Mouse (Mus musculus) myocyte (in vitro differentiated cells): ENCODE results near the gene Rhobtb3. TPM values are rescaled to one million over a fixed set of nuclear protein-coding genes. Genes with fewer than 3 reads are reported as not detected.

Experiments used
- H3K27me3 ChIP-seq: one replicate; pipeline ENCODE4 v1.6.1; 2011; ENCODE audit not compliant: control insufficient read depth, insufficient read depth, insufficient read length
- H3K36me3 ChIP-seq: one replicate; pipeline ENCODE4 v1.6.1; 2011; ENCODE audit not compliant: control insufficient read depth, insufficient read depth
- H3K4me2 ChIP-seq: one replicate; pipeline ENCODE4 v1.6.1; 2011; ENCODE audit warnings: low read depth, control low read depth
- H3K4me3 ChIP-seq: one replicate; pipeline ENCODE4 v1.5.1; 2011; ENCODE audit warnings: mild to moderate bottlenecking, control low read depth, moderate library complexity
- H3K79me2 ChIP-seq: one replicate; pipeline ENCODE4 v1.6.1; 2011; ENCODE audit not compliant: control insufficient read depth, insufficient read depth
- H3ac ChIP-seq: one replicate; pipeline ENCODE4 v1.6.1; 2011; ENCODE audit not compliant: control insufficient read depth, insufficient read length
- CEBPB ChIP-seq: IDR thresholded peaks from 2 replicates; pipeline ENCODE4 v1.6.1; 2011; ENCODE audit warnings: mild to moderate bottlenecking, moderate library complexity; ENCODE audit not compliant: poor library complexity, insufficient read depth, severe bottlenecking
- E2F4 ChIP-seq: IDR thresholded peaks from one replicate; pipeline ENCODE4 v1.6.1; 2011; ENCODE audit warnings: mild to moderate bottlenecking, control low read depth, moderate library complexity; ENCODE audit not compliant: insufficient read depth
- MAX ChIP-seq: IDR thresholded peaks from one replicate; pipeline ENCODE4 v1.6.1; 2011; ENCODE audit warnings: low read depth, mild to moderate bottlenecking, control low read depth
- MYOD1 ChIP-seq, 3 experiments: IDR thresholded peaks; one replicate each; pipeline ENCODE4 v1.6.1; 2011; ENCODE audit warnings: control low read depth in 2 of 3, low read depth in 2 of 3, mild to moderate bottlenecking in 2 of 3, moderate library complexity in 1 of 3; ENCODE audit not compliant: insufficient read length in 2 of 3, control insufficient read depth in 1 of 3
- MYOG ChIP-seq, 3 experiments: IDR thresholded peaks; one replicate each; pipeline ENCODE4 v1.6.1; 2011; ENCODE audit warnings: control low read depth in 2 of 3, low read depth in 2 of 3, mild to moderate bottlenecking in 2 of 3; ENCODE audit not compliant: insufficient read length in 2 of 3, control insufficient read depth in 1 of 3, insufficient read depth in 1 of 3
- POLR2A ChIP-seq: IDR thresholded peaks from one replicate; pipeline ENCODE4 v1.6.1; 2011; ENCODE audit warnings: low read depth, mild to moderate bottlenecking, control low read depth, moderate library complexity; ENCODE audit not compliant: insufficient read length
- POLR2AphosphoS2 ChIP-seq: IDR thresholded peaks from one replicate; pipeline ENCODE4 v1.6.1; 2011; ENCODE audit warnings: low read depth, control low read depth; ENCODE audit not compliant: insufficient read length
- REST ChIP-seq: IDR thresholded peaks from one replicate; pipeline ENCODE4 v1.6.1; 2011; ENCODE audit warnings: mild to moderate bottlenecking, control low read depth, moderate library complexity; ENCODE audit not compliant: insufficient read depth, insufficient read length
- SRF ChIP-seq: IDR thresholded peaks from one replicate; pipeline ENCODE4 v1.6.1; 2011; ENCODE audit warnings: low read depth; ENCODE audit not compliant: control insufficient read depth, insufficient read length
- TCF12 ChIP-seq: IDR thresholded peaks from one replicate; pipeline ENCODE4 v1.6.1; 2011; ENCODE audit warnings: mild to moderate bottlenecking, control low read depth; ENCODE audit not compliant: poor library complexity, insufficient read depth, severe bottlenecking
- TCF3 ChIP-seq: IDR thresholded peaks from one replicate; pipeline ENCODE4 v1.6.1; 2011; ENCODE audit warnings: low read depth, control low read depth; ENCODE audit not compliant: insufficient read length
- USF1 ChIP-seq: IDR thresholded peaks from one replicate; pipeline ENCODE4 v1.6.1; 2011; ENCODE audit warnings: low read depth, mild to moderate bottlenecking, control low read depth, moderate library complexity
- polyA plus RNA-seq: library from polyadenylated mRNA; unstranded; fragments of >200 nt; fragmentation: generic; extraction: Trizol; gene quantifications from one replicate; pipeline ENCODE4 v1.2.1, GENCODE M21; 2012; ENCODE audit warnings: missing spikeins

Gene Rhobtb3
- polyA plus RNA-seq, 1 experiment = 5.7 TPM

GRCm38 (mm10) chr13:75955357-75955992 lies 11.8 kb upstream of the Rhobtb3 start:
- Histone ChIP-seq H3K79me2 (no peaks in the 10 kb centered on the region), H3K36me3 (no peaks in the 10 kb centered on the region), H3K27me3 (no peaks in the 10 kb centered on the region), H3ac (no peak overlapping the region), H3K4me2 (no peak overlapping the region), H3K4me3 (no peak overlapping the region)
- TF ChIP-seq MAX = no peak
- no peak for TF ChIP-seq TCF12
- no peak for TF ChIP-seq REST
- no peak for TF ChIP-seq MYOG (IDR thresholded peaks at IDR 0.05; ENCODE audit: control insufficient read depth in 1 of 3, insufficient read depth in 1 of 3, insufficient read length in 2 of 3, low read depth in 2 of 3)
- TF ChIP-seq TCF3 = no peak
- TF ChIP-seq POLR2AphosphoS2 = no peak
- TF ChIP-seq E2F4 = no peak
- no peak for TF ChIP-seq CEBPB
- no peak for TF ChIP-seq POLR2A
- no peak for TF ChIP-seq USF1
- no peak for TF ChIP-seq MYOD1 (IDR thresholded peaks at IDR 0.05; ENCODE audit: control insufficient read depth in 1 of 3, insufficient read length in 2 of 3, low read depth in 2 of 3)
- TF ChIP-seq SRF = no peak

DNA sequence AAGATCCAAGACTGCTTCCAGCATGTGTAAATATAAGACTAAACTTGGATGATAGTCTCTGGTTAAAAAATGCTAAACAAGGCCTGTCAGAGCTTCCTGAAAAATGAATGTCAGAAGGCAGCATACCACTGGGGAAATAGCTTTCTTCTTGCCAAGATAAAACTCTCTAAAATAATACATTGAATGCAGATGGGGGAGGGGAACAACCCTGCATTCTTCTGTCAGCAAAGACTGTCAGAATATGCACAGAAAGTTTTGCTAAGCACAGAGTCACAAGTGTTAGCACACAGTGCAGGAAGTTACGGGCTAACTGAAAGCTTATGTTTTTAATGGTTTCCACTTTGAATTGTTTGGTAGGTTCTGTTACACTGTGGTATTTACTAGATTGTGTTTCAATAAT lies 6.6 kb upstream of the Rhobtb3 start:
- H3K79me2 ChIP-seq = no peaks in the 10 kb centered on the region
- H3K36me3 ChIP-seq = no peaks in the 10 kb centered on the region
- TF ChIP-seq E2F4 (no peak), SRF (no peak), POLR2A (no peak)
- no peak overlapping the region for H3ac ChIP-seq
- no peak overlapping the region for H3K4me3 ChIP-seq
- no peaks in the 10 kb centered on the region for H3K27me3 ChIP-seq
- no peak overlapping the region for H3K4me2 ChIP-seq

DNA sequence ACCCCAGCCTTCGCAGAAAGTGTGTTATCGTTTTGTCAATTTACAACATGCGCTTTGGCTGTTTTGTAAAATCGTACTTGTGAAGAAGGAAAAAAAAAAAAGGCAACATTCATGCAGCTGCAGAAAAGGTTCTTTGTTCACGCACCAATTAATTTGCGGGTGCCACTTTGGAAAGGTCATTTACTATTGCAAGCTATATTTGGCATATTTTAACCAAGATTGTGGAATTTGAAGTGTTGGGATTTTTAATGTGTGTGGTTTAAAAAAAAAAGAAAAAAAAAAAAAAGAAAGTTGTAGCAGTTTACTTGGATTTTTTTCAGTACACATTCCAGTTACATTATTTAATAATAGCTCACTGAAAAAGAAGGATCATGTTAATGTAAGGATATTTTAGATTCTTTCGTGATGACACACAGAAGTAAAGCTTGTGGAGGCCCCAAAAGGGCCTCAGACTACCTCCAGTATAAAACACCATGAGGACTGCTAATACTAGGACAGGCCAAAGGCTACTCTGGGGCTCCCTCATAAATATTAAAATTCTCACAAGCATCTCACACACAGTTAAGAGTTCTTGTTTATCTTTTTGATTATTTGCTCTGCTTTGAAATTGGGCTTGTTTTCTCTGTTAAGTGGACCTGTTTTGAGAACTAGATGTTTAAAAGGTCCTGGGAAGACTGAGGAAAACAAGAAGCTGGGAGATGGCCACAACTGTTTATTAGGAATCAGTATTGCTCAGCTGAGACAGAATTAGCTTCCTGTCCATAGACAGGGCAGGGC lies 507 bp upstream of the Rhobtb3 start:
- Histone ChIP-seq H3K4me2 (peak overlapping the region; percentile 68), H3K4me3 (peak overlapping the region; percentile 74), H3K27me3 (no peaks in the 10 kb centered on the region), H3ac (peak overlapping the region; percentile 92), H3K79me2 (peaks cover 36% of the 10 kb centered on the region), H3K36me3 (no peaks in the 10 kb centered on the region)
- TF ChIP-seq REST = no peak
- no peak for TF ChIP-seq POLR2AphosphoS2
- no peak for TF ChIP-seq E2F4
- TF ChIP-seq CEBPB = no peak
- no peak for TF ChIP-seq MYOG (IDR thresholded peaks at IDR 0.05; ENCODE audit: control insufficient read depth in 1 of 3, insufficient read depth in 1 of 3, insufficient read length in 2 of 3, low read depth in 2 of 3)
- TF ChIP-seq MYOD1 (IDR thresholded peaks at IDR 0.05; ENCODE audit: control insufficient read depth in 1 of 3, insufficient read length in 2 of 3, low read depth in 2 of 3) = no peak
- no peak for TF ChIP-seq SRF

DNA sequence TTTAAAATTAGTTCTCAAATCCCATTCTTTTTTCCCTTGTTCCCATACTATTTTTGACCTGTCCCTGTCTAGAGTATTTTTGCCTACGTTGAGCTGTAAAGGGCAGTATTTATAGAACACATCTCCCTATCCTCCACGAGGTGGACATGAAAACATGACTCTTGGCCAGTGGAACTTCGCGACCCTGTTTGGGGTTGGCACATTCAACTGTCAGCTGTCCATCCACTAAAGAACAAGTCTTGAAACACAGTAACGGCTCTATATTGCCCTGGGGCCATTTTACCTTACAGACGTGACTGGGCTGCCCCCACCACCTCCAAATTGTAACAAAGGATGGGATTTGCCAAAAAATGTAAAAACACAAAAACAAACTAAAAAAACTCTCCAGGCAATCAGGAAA lies 994 bp downstream of the Rhobtb3 start:
- peak overlapping the region; percentile 74 for H3K4me3 ChIP-seq
- H3K36me3 ChIP-seq = peaks cover 6% of the 10 kb centered on the region
- H3K4me2 ChIP-seq = peak overlapping the region; percentile 73
- peaks cover 41% of the 10 kb centered on the region for H3K79me2 ChIP-seq
- H3K27me3 ChIP-seq = no peaks in the 10 kb centered on the region
- TF ChIP-seq USF1 (no peak), CEBPB (no peak), MYOD1 (IDR thresholded peaks at IDR 0.05; ENCODE audit: control insufficient read depth in 1 of 3, insufficient read length in 2 of 3, low read depth in 2 of 3) (no peak), POLR2AphosphoS2 (no peak), SRF (no peak), MYOG (IDR thresholded peaks at IDR 0.05; ENCODE audit: control insufficient read depth in 1 of 3, insufficient read depth in 1 of 3, insufficient read length in 2 of 3, low read depth in 2 of 3) (no peak), MAX (no peak)
- peak overlapping the region; percentile 92 for H3ac ChIP-seq

DNA sequence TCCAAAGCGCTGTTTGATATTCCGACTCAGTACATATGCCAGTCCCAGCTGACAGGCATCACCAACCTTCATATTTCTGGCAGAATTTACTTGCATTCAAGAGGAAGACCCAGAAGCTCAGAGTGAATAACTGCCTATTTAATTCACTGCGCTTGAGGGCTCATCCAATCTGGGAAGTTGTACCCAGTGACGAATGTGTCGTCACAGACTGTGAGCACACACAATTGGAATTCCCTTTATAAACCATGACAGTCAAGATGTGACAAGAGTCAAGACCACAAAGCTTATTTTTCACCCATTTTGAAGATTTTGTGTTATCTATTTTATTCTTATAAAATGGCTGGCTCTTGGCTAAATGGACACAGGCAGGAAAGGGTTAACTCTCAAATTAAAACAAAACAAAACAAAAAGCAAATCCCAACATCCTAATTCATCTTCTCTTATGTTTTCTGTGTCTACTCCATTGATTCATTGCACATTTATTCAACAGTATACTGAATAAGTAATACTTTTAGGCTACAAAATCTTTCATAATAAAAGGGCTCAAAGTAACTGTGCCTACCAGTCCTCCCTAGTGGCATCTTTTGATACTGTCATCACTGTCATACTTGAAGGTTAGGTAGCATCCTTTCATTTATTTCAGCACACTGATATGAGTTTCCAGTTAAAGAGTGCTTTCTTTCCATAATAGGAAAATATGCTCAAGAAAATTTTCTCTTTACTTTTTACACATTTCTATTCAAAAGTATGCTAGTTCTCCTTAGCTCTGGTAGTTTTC lies 2.0 kb downstream of the Rhobtb3 start:
- Histone ChIP-seq H3K4me2 (peak overlapping the region; percentile 56), H3K36me3 (peaks cover 6% of the 10 kb centered on the region), H3K79me2 (peaks cover 41% of the 10 kb centered on the region), H3K27me3 (no peaks in the 10 kb centered on the region), H3K4me3 (peak overlapping the region; percentile 74), H3ac (no peak overlapping the region)
- TF ChIP-seq TCF12 (no peak), TCF3 (no peak), CEBPB (no peak), POLR2AphosphoS2 (no peak), MYOD1 (IDR thresholded peaks at IDR 0.05; ENCODE audit: control insufficient read depth in 1 of 3, insufficient read length in 2 of 3, low read depth in 2 of 3) (no peak), E2F4 (no peak), POLR2A (no peak), REST (no peak), MYOG (IDR thresholded peaks at IDR 0.05; ENCODE audit: control insufficient read depth in 1 of 3, insufficient read depth in 1 of 3, insufficient read length in 2 of 3, low read depth in 2 of 3) (no peak), MAX (no peak), USF1 (no peak), SRF (no peak)
